Mouse (Mus musculus) sigmoid colon, adult 10 weeks (tissue): ENCODE results near the gene Mrps18a. TPM values are rescaled to one million over a fixed set of nuclear protein-coding genes. Genes with fewer than 3 reads are reported as not detected.

Experiments
- polyA plus RNA-seq: library from polyadenylated mRNA; stranded (reverse); fragments of 350-450 nt; fragmentation: Illumina TruSeq; extraction: RNeasy Lipid Tissue Mini Kit (QIAGEN cat#74804); gene quantifications from one replicate; pipeline ENCODE4 v1.2.3, GENCODE M21; 2014; ENCODE audit warnings: low read depth, low replicate concordance

The Mrps18a gene
- 12.4 TPM for polyA plus RNA-seq

GRCm38 (mm10) chr17:46110402-46111289 is at the start of gene Mrps18a:
Gene Mrps18a, plus strand, starts transcription at chr17:46110986.

GRCm38 (mm10) chr17:46143578-46144423 is 33.0 kb downstream of the Mrps18a start, which contains the start of gene Rsph9:
Gene Rsph9, minus strand, starts transcription at chr17:46144216.

GRCm38 (mm10) chr17:46152847-46153782 is 42.3 kb downstream of the Mrps18a start, which contains the start of gene Mad2l1bp:
Gene Mad2l1bp, minus strand, starts transcription at chr17:46153553.

GRCm38 (mm10) chr17:46160686-46161085 is 49.9 kb downstream of the Mrps18a start, which contains the start of gene Gtpbp2:
Gene Gtpbp2, plus strand, starts transcription at chr17:46161032.

Other genes starting within 250 kb of the Mrps18a start
- 31.2 TPM for gene Vegfa, start 78.6 kb upstream of the Mrps18a start, polyA plus RNA-seq
- not detected for gene Rsph9, start 33.2 kb downstream of the Mrps18a start, polyA plus RNA-seq
- 2.2 TPM for gene Mad2l1bp, start 42.6 kb downstream of the Mrps18a start, polyA plus RNA-seq
- gene Gtpbp2, start 50.0 kb downstream of the Mrps18a start, polyA plus RNA-seq: 49.1 TPM
- gene Polh, start 91.7 kb downstream of the Mrps18a start, polyA plus RNA-seq: 6.6 TPM
- 10.8 TPM for gene Xpo5, start 91.8 kb downstream of the Mrps18a start, polyA plus RNA-seq
- 5.7 TPM for gene Polr1c, start 137.1 kb downstream of the Mrps18a start, polyA plus RNA-seq
- 3.1 TPM for gene Yipf3, start 137.1 kb downstream of the Mrps18a start, polyA plus RNA-seq
- gene Lrrc73, start 142.5 kb downstream of the Mrps18a start, polyA plus RNA-seq: not detected
- gene Tjap1, start 172.0 kb downstream of the Mrps18a start, polyA plus RNA-seq: 0.54 TPM
- not detected for gene Dlk2, start 186.4 kb downstream of the Mrps18a start, polyA plus RNA-seq
- 0.22 TPM for gene Abcc10, start 217.4 kb downstream of the Mrps18a start, polyA plus RNA-seq